Mouse (Mus musculus) liver, postnatal 0 days (tissue): Measurements from ENCODE around the gene Rad54l. TPM values are rescaled to one million over a fixed set of nuclear protein-coding genes. Genes with fewer than 3 reads are reported as not detected.

Experiments
- ATAC-seq: fragments of 200-750 bp; cut with Nextera tagmentation; 2 replicates; pipeline ENCODE4 v1.8.0; 2017; ENCODE audit warnings: mild to moderate bottlenecking, moderate library complexity
- DNase-seq: peaks from one replicate; pipeline ENCODE4 v3.0.0-alpha.2; 2016
- H3K27ac ChIP-seq: fragments of 300-500 bp; sonication (generic); 2 replicates; pipeline ENCODE4 v1.5.1; 2014; ENCODE audit warnings: antibody characterized with exemption, moderate library complexity, mild to moderate bottlenecking, low read depth
- H3K27me3 ChIP-seq: fragments of 300-500 bp; sonication (generic); 2 replicates; pipeline ENCODE4 v1.6.1; 2014; ENCODE audit warnings: low read length, control low read depth, mixed read lengths; ENCODE audit not compliant: insufficient read depth
- H3K36me3 ChIP-seq: fragments of 300-500 bp; sonication (generic); replicated peaks from 2 replicates; pipeline ENCODE4 v1.6.1; 2014; ENCODE audit warnings: mild to moderate bottlenecking, control low read depth, low read length, moderate library complexity, mixed read lengths; ENCODE audit not compliant: insufficient read depth
- H3K4me1 ChIP-seq: fragments of 300-500 bp; sonication (generic); 2 replicates; pipeline ENCODE4 v1.6.1; 2014; ENCODE audit warnings: antibody characterized with exemption, mild to moderate bottlenecking, control low read depth; ENCODE audit not compliant: insufficient read depth
- H3K4me2 ChIP-seq: fragments of 300-500 bp; sonication (generic); 2 replicates; pipeline ENCODE4 v1.6.1; 2014; ENCODE audit warnings: low read depth, mild to moderate bottlenecking, low read length, moderate library complexity, mixed read lengths
- H3K4me3 ChIP-seq: fragments of 300-500 bp; sonication (generic); 2 replicates; pipeline ENCODE4 v1.5.1; 2014; ENCODE audit warnings: low read depth, low read length
- H3K9ac ChIP-seq: fragments of 300-500 bp; sonication (generic); replicated peaks from 2 replicates; pipeline ENCODE4 v1.6.1; 2014; ENCODE audit warnings: mild to moderate bottlenecking, moderate library complexity
- H3K9me3 ChIP-seq: fragments of 300-500 bp; sonication (generic); 2 replicates; pipeline ENCODE4 v1.6.1; 2016; ENCODE audit warnings: mild to moderate bottlenecking, control low read depth, low read length, mixed read lengths
- CTCF ChIP-seq: sonication (generic); IDR thresholded peaks from 2 replicates; pipeline ENCODE4 v1.5.1; 2016; ENCODE audit warnings: antibody characterized with exemption, low read depth
- EP300 ChIP-seq: IDR thresholded peaks from 2 replicates; pipeline ENCODE4 v1.6.1; 2016; ENCODE audit warnings: antibody characterized with exemption, low read depth, mild to moderate bottlenecking
- WGBS: fragments of 180-500 bp; shearing (Covaris S2); extraction: QIAGEN DNeasy Blood & Tissue Kit; methylation state at CpG from one replicate; pipeline ENCODE4 v1.1.7; 2014; ENCODE audit not compliant: insufficient replicate concordance; 5-methylcytosine and 5-hydroxymethylcytosine counted together
- polyA plus RNA-seq: library from polyadenylated mRNA; unstranded; fragments of >200 nt; fragmentation: Nextera tagmentation; extraction: Ambion mirVana; gene quantifications from 2 replicates; pipeline ENCODE4 v1.2.1, GENCODE M21; 2015

Rad54l gene
- polyA plus RNA-seq, 1 experiment from 2014 or later = 10.3 TPM

DNA sequence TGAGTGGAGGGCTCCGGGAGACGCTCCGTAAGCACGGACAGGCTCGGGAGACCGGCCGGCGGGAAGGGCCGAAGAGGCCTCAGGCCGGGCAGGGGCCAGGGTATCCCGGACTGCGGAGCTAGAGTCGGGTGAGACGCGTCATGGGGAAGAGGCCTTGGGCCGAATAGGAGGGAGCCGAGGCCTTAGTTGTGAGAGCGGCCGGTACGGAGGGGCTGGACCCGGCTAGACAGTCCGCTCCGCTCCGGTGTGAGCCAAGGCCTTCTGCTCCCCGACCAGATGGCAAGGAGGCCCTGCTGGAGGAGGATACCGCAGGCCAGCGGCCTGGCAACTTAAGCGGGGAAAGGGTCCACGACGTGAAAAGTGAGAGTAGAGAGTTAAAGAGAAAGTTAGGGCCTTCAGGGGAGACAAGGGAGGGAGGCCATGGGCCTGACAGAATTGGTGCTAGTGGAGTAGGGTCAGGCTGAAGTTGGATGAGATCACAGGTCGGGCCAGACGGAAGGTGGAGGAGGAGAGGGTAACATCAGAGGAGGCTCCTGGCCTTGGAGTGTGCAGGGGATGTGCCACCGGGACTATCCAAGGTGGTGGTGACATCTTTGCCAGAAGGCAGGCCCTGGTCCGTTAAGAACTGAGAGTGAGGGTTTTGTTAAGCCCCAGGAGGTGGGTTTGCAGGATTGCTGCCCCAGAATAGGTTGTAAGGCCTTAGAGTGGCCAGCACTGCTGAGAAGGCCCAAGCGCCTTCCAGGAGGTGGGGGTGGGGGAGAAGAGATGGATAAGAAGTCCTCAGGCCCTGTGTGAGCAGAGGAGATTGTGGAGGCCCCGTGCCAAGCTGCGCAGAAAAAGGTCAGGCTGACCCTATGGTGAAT lies 46.9 kb downstream of the Rad54l start:
- Histone ChIP-seq H3K9me3 (no peaks in the 10 kb centered on the region), H3K27me3 (no peaks in the 10 kb centered on the region), H3K36me3 (peaks cover 15% of the 10 kb centered on the region), H3K9ac (peak overlapping the region; percentile 96), H3K4me3 (peak overlapping the region; percentile 66), H3K4me2 (peak overlapping the region; percentile 80), H3K27ac (peak overlapping the region; percentile 99), H3K4me1 (peaks cover 20% of the 10 kb centered on the region)
- DNase-seq (peak; percentile 59), ATAC-seq (peak; percentile 12)
- no peak for TF ChIP-seq CTCF
- no peak for TF ChIP-seq EP300
- 2% methylated on average over 37 of the region's 37 CpGs for WGBS

DNA sequence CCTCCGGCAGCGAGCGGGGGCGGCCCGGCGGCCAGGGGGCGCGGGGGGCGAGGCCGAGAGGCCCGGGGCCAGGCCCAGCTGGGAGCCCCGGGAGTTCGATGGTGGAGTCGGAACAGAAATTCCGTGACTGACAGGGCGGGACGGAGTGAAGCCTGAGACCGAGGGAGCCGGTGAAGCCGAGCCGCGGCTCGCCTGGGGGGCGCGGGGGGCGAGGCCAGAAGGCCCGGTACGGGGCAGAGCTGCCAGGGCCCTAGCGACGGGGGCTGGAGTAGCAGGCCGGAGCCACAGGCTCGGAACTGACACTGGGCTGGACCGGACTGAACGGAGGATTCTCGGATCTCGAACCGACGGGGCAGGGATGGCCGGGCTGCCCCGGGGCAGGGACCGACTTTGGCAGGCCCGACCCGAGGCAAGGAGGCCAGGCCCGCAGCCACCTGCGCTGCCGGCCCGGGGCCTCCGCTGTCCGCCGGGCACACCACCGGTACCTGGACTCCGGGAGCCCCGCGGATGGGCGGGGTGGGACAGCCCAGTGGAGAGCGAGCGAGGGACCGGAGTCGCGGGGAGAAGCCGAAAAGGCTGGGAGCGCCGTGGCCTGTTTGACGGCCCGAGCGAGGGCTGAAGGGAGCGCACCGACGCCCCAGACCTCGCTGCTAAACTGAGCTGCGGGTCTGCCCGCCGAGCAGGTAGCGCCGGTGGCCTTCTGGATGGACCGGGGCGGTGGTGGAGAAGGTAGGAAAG lies 47.7 kb downstream of the Rad54l start:
- Histone ChIP-seq H3K4me3 (peak overlapping the region; percentile 66), H3K4me1 (peaks cover 20% of the 10 kb centered on the region), H3K27ac (peak overlapping the region; percentile 99), H3K9ac (peak overlapping the region; percentile 96), H3K36me3 (peaks cover 9% of the 10 kb centered on the region; the same call in 1 of the 2 replicates), H3K27me3 (no peaks in the 10 kb centered on the region), H3K9me3 (no peaks in the 10 kb centered on the region), H3K4me2 (peak overlapping the region; percentile 80)
- WGBS = under 1% methylated on average over 71 of the region's 77 CpGs
- TF ChIP-seq CTCF (peak; percentile 44), EP300 (no peak)
- DNase-seq (peak; percentile 82), ATAC-seq (peak; percentile 68)

DNA sequence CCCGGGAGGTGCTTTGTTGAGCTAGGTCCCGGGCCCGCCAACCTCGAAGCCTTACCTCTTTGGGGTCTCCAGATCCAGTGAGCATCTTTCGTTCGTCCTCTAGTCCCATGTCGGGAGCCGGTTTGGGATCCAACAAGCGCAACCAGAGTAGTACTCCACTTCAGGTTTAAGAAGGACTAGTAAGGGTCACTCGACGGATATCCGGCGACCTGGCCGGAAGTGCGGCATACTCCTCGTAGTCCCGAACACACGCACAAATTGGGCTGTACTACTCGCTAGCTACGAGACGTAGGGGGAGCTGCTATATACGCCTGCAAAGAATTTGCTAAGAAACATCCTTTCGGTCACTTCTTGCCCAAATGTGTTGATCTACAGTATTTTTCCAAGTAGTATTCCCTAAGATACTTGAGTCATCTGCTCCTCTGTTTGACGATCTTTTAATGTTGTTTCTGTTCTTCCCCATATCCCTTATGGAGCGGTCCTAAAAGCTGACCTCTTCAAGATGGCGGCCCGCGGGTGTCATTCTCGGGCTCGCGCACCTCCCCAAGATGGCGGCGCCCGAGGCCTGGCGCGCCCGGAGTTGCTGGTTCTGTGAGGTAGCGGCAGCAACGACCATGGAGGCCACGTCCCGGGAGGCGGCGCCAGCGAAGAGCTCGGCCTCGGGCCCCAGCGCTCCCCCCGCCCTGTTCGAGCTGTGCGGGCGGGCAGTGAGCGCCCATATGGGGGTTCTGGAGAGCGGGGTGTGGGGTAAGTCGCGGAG lies 48.4 kb downstream of the Rad54l start, which contains the start of the genes Uqcrh and Lrrc41:
Gene Uqcrh, minus strand, starts transcription at position 211 of the 760 bp plus-strand sequence.
Gene Lrrc41, plus strand, starts transcription at position 409 of the 760 bp plus-strand sequence.
- Histone ChIP-seq H3K9ac (peak within 1 kb of the TSS; percentile 96), H3K9me3 (no peaks in the 10 kb centered on the region), H3K36me3 (peaks cover 6% of the 10 kb centered on the region), H3K4me2 (peak within 1 kb of the TSS; percentile 80), H3K4me3 (peak within 1 kb of the TSS; percentile 66), H3K27ac (peak within 1 kb of the TSS; percentile 99), H3K4me1 (peaks cover 20% of the 10 kb centered on the region), H3K27me3 (no peaks in the 10 kb centered on the region)
- peak; percentile 92 for ATAC-seq
- peak; percentile 96 for DNase-seq
- under 1% methylated on average over 55 of the region's 55 CpGs for WGBS
- TF ChIP-seq EP300 = peak; percentile 86
- peak; percentile 29 for TF ChIP-seq CTCF

DNA sequence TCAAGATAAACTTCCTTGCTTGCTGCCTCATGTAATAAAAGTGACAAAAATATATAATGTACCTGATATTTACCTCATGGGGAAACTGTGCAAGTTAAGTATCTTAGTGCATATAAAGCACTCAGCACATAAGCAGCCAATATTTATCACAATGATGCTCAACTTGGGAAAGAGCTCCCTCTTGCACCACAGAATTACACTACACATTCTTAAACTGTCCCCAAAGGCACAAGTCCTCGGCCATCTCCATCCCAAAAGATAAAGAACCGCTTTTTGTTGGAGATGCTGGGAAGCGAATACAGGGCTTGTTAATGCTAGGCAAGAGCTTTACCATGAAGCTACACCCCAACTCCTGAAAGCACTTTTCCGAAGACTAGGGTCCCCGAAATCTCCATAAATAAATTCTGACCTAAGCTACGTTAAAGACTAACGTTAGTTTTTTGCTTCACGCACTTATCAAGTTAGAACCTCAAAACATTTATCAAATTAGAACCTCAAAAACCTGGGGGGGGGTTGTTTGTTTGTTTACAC lies 49.3 kb downstream of the Rad54l start:
- Histone ChIP-seq H3K9ac (peak overlapping the region; percentile 96), H3K27ac (peak overlapping the region; percentile 99), H3K4me3 (peak overlapping the region; percentile 66), H3K4me1 (peaks cover 20% of the 10 kb centered on the region), H3K27me3 (no peaks in the 10 kb centered on the region), H3K4me2 (peak overlapping the region; percentile 80), H3K36me3 (peaks cover 12% of the 10 kb centered on the region), H3K9me3 (no peaks in the 10 kb centered on the region)
- DNase-seq (no peak), ATAC-seq (no peak)
- TF ChIP-seq CTCF (peak; percentile 67), EP300 (no peak)
- under 1% methylated on average over 8 of the region's 8 CpGs for WGBS

DNA sequence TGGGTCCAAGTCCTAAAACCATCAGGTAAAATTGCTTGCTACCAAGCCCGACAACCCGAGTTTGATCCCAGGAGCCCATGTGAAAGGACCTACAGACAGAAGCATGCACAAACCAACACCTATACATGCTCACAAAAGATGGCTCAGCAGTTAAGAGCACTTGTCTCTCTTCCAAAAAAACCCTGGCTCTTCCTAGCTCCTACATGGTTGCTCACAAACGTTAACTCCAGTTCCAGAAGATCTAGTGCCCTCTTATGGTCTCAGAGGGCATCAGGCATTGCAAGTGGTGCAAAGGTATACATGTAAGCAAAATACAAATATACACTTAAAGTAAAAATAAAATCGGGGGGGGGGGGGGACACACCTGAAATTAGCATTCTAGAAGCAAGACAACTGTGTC lies 50.3 kb downstream of the Rad54l start:
- WGBS = 49% methylated on average over 4 of the region's 4 CpGs
- Histone ChIP-seq H3K36me3 (peaks cover 23% of the 10 kb centered on the region), H3K27me3 (no peaks in the 10 kb centered on the region), H3K4me3 (peak overlapping the region; percentile 66), H3K9ac (peak overlapping the region; percentile 45), H3K4me2 (peak overlapping the region; percentile 80), H3K4me1 (peaks cover 20% of the 10 kb centered on the region), H3K27ac (no peak overlapping the region), H3K9me3 (no peaks in the 10 kb centered on the region)
- ATAC-seq (no peak), DNase-seq (no peak)
- TF ChIP-seq CTCF (peak; percentile 65), EP300 (no peak)
